Mouse (Mus musculus) forebrain, embryonic 12.5 days (tissue): ENCODE measurements around the gene Zfp771. TPM values are rescaled to one million over a fixed set of nuclear protein-coding genes. Genes with fewer than 3 reads are reported as not detected.

Experiments
- ATAC-seq: fragments of 200-750 bp; cut with Nextera tagmentation; 2 replicates; pipeline ENCODE4 v1.8.0; 2017; ENCODE audit warnings: moderate TSS enrichment; ENCODE audit not compliant: low FRiP score
- H3K27ac ChIP-seq: fragments of 300-500 bp; sonication (generic); 2 replicates; pipeline ENCODE4 v1.5.1; 2016; ENCODE audit warnings: mild to moderate bottlenecking
- H3K27me3 ChIP-seq: fragments of 300-500 bp; sonication (generic); 2 replicates; pipeline ENCODE4 v1.6.1; 2016; ENCODE audit warnings: mild to moderate bottlenecking
- H3K36me3 ChIP-seq: fragments of 300-500 bp; sonication (generic); replicated peaks from 2 replicates; pipeline ENCODE4 v1.6.1; 2016; ENCODE audit warnings: mild to moderate bottlenecking
- H3K4me1 ChIP-seq: fragments of 300-500 bp; sonication (generic); 2 replicates; pipeline ENCODE4 v1.6.1; 2016
- H3K4me2 ChIP-seq: fragments of 300-500 bp; sonication (generic); 2 replicates; pipeline ENCODE4 v1.6.1; 2016; ENCODE audit warnings: mild to moderate bottlenecking, moderate library complexity
- H3K4me3 ChIP-seq: fragments of 300-500 bp; sonication (generic); replicated peaks from 2 replicates; pipeline ENCODE4 v1.5.1; 2016; ENCODE audit warnings: mild to moderate bottlenecking
- H3K9ac ChIP-seq: fragments of 300-500 bp; sonication (generic); 2 replicates; pipeline ENCODE4 v1.6.1; 2016; ENCODE audit warnings: mild to moderate bottlenecking
- H3K9me3 ChIP-seq: fragments of 300-500 bp; sonication (generic); 2 replicates; pipeline ENCODE4 v1.6.1; 2016
- WGBS: fragments of 180-500 bp; shearing (Covaris S2); methylation state at CpG from one replicate; pipeline ENCODE4 v1.1.7; 2016; 5-methylcytosine and 5-hydroxymethylcytosine counted together
- polyA plus RNA-seq: library from polyadenylated mRNA; unstranded; fragments of >200 nt; fragmentation: Nextera tagmentation; extraction: Ambion mirVana; gene quantifications from 2 replicates; pipeline ENCODE4 v1.2.1, GENCODE M21; 2016

The Zfp771 gene
- polyA plus RNA-seq, 1 experiment from 2014 or later: 60.3 TPM

GRCm38 (mm10) chr7:127211014-127211745 is 32.9 kb upstream of the Zfp771 start:
- H3K27me3 ChIP-seq: peaks cover 28% of the 10 kb centered on the region
- 78% methylated on average over 5 of the region's 5 CpGs for WGBS
- H3K9ac ChIP-seq: 0 out of 2 replicates have a peak overlapping the region, but pooled peaks have one; percentile 12
- H3K4me1 ChIP-seq: peaks cover 29% of the 10 kb centered on the region
- no peaks in the 10 kb centered on the region for H3K9me3 ChIP-seq
- H3K27ac ChIP-seq: no peak overlapping the region
- ATAC-seq: no peak
- no peak overlapping the region for H3K4me2 ChIP-seq
- no peaks in the 10 kb centered on the region for H3K36me3 ChIP-seq
- no peak overlapping the region for H3K4me3 ChIP-seq

DNA sequence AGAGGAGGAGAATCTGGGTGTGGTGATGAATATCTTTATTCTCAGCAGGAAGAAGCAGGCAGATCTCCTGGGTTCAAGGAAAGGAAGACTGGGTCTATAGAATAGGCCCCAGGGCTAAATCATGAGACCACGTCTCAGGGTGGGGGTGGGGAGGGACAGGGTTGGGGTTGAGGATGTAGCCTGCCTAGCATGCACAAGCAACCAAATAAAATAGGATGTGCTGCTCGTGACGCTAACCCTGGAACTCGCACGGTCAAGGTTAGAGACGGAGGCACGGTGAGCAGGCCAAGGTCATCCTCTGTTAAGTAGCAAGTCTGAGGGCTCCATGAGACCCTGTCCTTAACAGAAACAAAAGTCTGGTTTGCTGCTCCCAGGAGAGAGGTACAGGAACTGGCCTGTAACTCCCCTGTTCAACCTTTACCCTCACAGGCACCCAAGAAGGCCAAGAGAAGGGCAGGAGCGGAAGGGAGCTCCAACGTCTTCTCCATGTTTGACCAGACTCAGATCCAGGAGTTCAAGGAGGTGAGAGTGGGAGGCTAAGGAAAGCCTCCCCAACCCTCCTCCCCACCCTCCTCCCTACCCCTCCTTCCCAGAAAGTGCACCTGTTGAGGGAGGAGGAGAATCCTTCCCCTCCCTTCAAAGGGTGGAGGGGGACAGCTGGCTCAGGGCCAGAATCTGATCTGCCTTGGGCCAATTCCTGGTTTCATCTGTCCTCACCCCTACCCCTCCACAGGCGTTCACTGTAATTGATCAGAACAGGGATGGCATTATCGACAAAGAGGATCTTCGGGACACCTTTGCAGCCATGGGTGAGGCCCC is 31.4 kb upstream of the Zfp771 start:
- Histone ChIP-seq H3K9ac (no peak overlapping the region), H3K4me3 (no peak overlapping the region), H3K4me2 (no peak overlapping the region), H3K36me3 (no peaks in the 10 kb centered on the region), H3K4me1 (peaks cover 14% of the 10 kb centered on the region), H3K27me3 (peaks cover 28% of the 10 kb centered on the region), H3K9me3 (no peaks in the 10 kb centered on the region), H3K27ac (no peak overlapping the region)
- 86% methylated on average over 12 of the region's 12 CpGs for WGBS
- ATAC-seq: no peak

DNA sequence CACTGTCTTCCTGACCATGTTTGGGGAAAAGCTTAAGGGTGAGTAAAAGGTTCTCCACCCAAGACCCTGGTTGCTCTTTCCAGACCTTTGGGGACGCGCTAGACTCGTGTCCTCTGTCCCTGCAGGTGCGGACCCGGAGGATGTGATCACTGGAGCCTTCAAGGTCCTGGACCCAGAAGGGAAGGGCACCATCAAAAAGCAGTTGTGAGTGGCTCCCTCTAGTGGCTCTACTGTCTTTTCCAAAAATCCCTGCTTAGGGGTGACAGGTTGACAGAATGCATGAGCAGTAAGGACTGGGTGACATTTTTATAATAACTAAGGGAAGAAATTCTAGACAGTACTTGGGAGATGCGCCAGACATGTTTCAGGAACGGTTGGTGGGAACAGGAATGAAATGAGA is 30.6 kb upstream of the Zfp771 start:
- no peak for ATAC-seq
- H3K27ac ChIP-seq: no peak overlapping the region
- H3K9me3 ChIP-seq: no peaks in the 10 kb centered on the region
- H3K4me3 ChIP-seq: no peak overlapping the region
- no peak overlapping the region for H3K4me2 ChIP-seq
- no peak overlapping the region for H3K9ac ChIP-seq
- peaks cover 28% of the 10 kb centered on the region for H3K27me3 ChIP-seq
- peaks cover 12% of the 10 kb centered on the region for H3K4me1 ChIP-seq
- WGBS: 46% methylated on average over 7 of the region's 7 CpGs
- H3K36me3 ChIP-seq: no peaks in the 10 kb centered on the region

DNA sequence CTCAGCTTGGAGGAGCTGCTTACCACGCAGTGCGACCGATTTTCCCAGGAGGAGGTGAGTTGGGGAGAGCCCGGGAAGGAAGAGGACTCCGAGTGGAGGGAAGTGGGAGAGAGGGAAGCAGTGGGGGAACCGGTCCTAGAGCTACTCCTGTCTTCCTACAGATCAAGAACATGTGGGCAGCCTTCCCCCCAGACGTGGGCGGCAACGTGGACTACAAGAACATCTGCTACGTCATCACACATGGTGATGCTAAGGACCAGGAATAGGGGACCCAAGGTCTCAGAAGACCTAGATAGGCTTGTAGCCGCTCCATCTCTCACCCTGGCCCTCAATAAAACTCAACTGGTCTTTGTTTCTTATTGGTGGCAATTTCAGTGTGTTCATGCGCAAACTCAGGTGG is 30.1 kb upstream of the Zfp771 start:
- 44% methylated on average over 12 of the region's 12 CpGs for WGBS
- Histone ChIP-seq H3K27me3 (peaks cover 28% of the 10 kb centered on the region), H3K4me3 (no peak overlapping the region), H3K9me3 (no peaks in the 10 kb centered on the region), H3K9ac (no peak overlapping the region), H3K4me1 (peaks cover 12% of the 10 kb centered on the region), H3K27ac (no peak overlapping the region), H3K36me3 (no peaks in the 10 kb centered on the region), H3K4me2 (no peak overlapping the region)
- ATAC-seq: no peak

- 37% methylated on average over 21 of the region's 21 CpGs for whole genome bisulfite sequencing
- peaks cover 28% of the 10 kb centered on the region for H3K27me3 ChIP-seq
- H3K36me3 ChIP-seq: no peaks in the 10 kb centered on the region
- no peaks in the 10 kb centered on the region for H3K9me3 ChIP-seq
- H3K9ac ChIP-seq: no peak overlapping the region
- no peak overlapping the region for H3K27ac ChIP-seq
- ATAC-seq: no peak
- H3K4me2 ChIP-seq: no peak overlapping the region
- peaks cover 9% of the 10 kb centered on the region for H3K4me1 ChIP-seq
- H3K4me3 ChIP-seq: no peak overlapping the region
Measured at GRCm38 (mm10) chr7:127214521-127214920, 29.6 kb upstream of the Zfp771 start.

DNA sequence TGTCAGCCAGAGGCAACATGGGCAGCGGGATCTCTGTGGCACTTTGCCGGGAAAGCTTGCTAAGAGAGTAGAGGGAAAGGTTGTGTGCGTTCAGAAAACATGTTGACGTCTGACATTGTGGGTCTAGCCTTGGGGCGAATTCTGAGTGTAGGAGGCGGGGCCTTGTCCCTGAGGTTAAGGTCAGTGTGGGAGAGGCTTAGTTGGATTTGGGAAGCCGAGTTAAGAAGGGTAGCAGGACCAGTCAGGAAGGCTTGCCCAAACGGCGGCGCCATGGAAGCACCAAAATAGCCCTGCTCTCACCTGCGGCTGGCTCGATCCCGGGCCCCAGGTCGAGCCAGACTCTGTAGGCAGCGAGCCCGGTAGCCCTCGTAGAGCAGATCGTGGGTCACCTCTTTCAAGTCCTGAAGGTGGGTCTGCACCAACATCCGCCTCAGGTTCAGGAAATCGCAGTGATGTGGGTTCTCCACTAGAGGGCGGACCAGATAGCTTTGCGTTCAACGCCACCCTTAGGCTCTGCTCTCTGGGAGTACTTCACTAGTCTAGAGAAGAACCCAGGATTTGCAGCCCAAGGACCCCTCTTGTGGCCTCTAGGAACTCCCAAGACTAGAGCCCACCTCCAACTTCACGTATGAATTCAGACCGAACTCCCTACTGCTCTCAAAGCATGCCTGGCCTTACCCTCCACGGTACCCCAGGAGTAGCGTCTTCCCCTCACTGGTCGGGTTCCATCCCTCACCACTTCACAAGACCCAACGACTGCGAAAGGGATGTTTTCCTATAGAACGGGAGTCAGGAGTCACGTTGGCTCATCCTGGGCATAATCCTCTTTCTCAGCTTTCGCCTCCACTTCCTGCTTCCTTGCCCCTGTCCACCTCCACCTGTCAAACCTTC is 28.8 kb upstream of the Zfp771 start:
- H3K27me3 ChIP-seq: peaks cover 28% of the 10 kb centered on the region
- peak overlapping the region; percentile 42 for H3K4me2 ChIP-seq
- no peak overlapping the region for H3K9ac ChIP-seq
- peaks cover 7% of the 10 kb centered on the region; the same call in 1 of the 2 replicates for H3K4me1 ChIP-seq
- H3K27ac ChIP-seq: no peak overlapping the region
- no peaks in the 10 kb centered on the region for H3K9me3 ChIP-seq
- WGBS: 23% methylated on average over 33 of the region's 33 CpGs
- 0 out of 2 replicates have a peak, but pooled peaks have one; percentile 9 for ATAC-seq
- H3K4me3 ChIP-seq: no peak overlapping the region
- H3K36me3 ChIP-seq: no peaks in the 10 kb centered on the region

DNA sequence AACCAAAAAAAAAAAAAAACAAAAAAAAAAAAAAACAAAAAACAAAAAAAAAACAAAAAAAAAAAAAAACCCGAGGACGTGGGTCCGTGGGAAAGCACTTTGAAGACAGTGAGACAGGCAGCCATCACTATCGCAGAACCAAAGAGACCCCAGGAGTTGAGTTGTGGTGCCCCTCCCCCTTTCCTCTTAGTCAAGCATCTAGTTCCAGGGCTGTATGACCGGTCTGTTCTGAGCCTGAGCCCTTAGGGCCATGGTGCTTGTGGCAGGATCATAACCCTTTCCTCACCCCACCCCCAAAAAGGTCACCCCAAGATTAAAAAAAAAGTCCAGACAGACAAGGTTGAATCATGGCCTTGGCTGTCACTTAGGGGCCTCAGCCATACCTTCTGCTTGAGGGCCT is 27.8 kb upstream of the Zfp771 start:
- Histone ChIP-seq H3K4me2 (no peak overlapping the region), H3K4me1 (peaks cover 7% of the 10 kb centered on the region; the same call in 1 of the 2 replicates), H3K27me3 (peaks cover 28% of the 10 kb centered on the region), H3K36me3 (no peaks in the 10 kb centered on the region), H3K4me3 (no peak overlapping the region), H3K27ac (no peak overlapping the region), H3K9ac (no peak overlapping the region), H3K9me3 (no peaks in the 10 kb centered on the region)
- no peak for ATAC-seq
- WGBS: 94% methylated on average over 5 of the region's 5 CpGs

- Histone ChIP-seq H3K4me1 (peaks cover 7% of the 10 kb centered on the region; the same call in 1 of the 2 replicates), H3K4me3 (no peak overlapping the region), H3K4me2 (no peak overlapping the region), H3K27ac (no peak overlapping the region), H3K9me3 (no peaks in the 10 kb centered on the region), H3K9ac (no peak overlapping the region), H3K27me3 (peaks cover 28% of the 10 kb centered on the region), H3K36me3 (peaks cover 4% of the 10 kb centered on the region; the same call in 1 of the 2 replicates)
- no peak for ATAC-seq
- WGBS: 94% methylated on average over 6 of the region's 6 CpGs
Measured at GRCm38 (mm10) chr7:127217475-127217874, 26.6 kb upstream of the Zfp771 start.

DNA sequence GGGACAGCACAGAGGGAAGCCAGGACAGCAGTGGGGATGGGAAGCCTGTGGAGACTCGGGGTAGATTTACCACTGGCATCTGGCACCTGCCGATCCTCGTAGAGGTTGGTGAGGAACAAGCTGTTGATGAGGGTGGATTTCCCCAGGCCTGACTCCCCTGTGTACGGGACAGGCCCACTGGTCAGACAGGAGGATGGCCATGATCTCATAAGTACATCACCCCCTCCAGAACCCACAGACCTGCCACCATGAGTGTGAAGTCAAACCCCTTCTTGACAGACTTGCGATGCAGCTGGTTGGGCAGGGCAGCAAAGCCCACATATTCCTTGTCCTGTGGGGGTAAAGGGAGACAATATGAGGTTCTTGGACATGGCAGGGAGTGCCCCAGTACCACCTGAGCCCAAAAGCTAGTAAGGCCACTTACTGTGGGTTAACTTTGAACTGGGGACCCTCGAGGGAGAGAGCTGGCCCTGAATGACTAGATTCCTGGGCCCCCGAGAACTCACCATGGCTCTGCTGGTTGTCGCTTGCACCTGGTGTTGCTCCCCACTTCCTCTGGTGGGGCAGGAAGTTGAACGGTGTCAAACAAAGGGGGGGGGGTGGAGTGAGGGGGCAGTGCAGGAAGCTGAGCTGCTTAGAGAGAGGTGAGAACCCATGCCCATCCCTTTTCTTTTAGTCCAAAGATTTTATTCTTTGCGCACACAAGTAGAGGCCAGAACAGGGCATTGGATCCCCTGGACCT is 26.0 kb upstream of the Zfp771 start:
- 90% methylated on average over 10 of the region's 10 CpGs for WGBS
- no peak overlapping the region for H3K27ac ChIP-seq

DNA sequence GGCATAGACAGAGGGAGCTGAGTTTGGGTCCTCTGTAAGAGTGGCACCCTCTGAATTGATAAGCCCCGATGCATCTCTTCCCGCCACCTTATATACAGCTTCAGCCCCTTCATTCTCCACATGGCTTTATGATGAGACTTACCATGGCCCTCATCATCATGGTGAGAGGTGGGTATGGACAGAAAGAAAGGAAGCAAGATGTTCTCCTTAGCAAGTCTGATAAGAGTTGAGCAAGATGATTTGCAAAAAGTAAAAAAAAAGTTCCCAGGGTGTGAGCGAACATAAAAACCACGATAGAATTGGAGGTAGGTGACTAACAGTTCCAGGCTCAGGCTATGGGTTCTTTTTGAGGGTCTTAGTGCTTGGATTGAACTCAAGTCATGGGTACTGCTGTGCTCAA is 25.4 kb upstream of the Zfp771 start:
- Histone ChIP-seq H3K27ac (no peak overlapping the region), H3K9ac (no peak overlapping the region), H3K4me2 (no peak overlapping the region), H3K27me3 (peaks cover 19% of the 10 kb centered on the region), H3K4me3 (no peak overlapping the region), H3K4me1 (peaks cover 7% of the 10 kb centered on the region; the same call in 1 of the 2 replicates), H3K9me3 (no peaks in the 10 kb centered on the region), H3K36me3 (peaks cover 8% of the 10 kb centered on the region; the same call in 1 of the 2 replicates)
- no peak for ATAC-seq
- WGBS: 93% methylated on average over 4 of the region's 4 CpGs

More for the DNA sequence above, 26.0 kb upstream of the Zfp771 start:
- H3K36me3 ChIP-seq: peaks cover 8% of the 10 kb centered on the region; the same call in 1 of the 2 replicates
- H3K4me1 ChIP-seq: peaks cover 7% of the 10 kb centered on the region; the same call in 1 of the 2 replicates
- no peak overlapping the region for H3K4me2 ChIP-seq
- no peak for ATAC-seq
- H3K27me3 ChIP-seq: peaks cover 23% of the 10 kb centered on the region
- H3K9me3 ChIP-seq: no peaks in the 10 kb centered on the region
- no peak overlapping the region for H3K4me3 ChIP-seq
- H3K9ac ChIP-seq: no peak overlapping the region

- Histone ChIP-seq H3K27me3 (0 out of 2 replicates have a peak, but pooled peaks cover 1% of the 10 kb centered on the region), H3K9ac (no peak overlapping the region), H3K36me3 (peaks cover 8% of the 10 kb centered on the region; the same call in 1 of the 2 replicates), H3K27ac (no peak overlapping the region), H3K4me2 (no peak overlapping the region), H3K9me3 (no peaks in the 10 kb centered on the region), H3K4me3 (no peak overlapping the region), H3K4me1 (no peaks in the 10 kb centered on the region)
- WGBS: 84% methylated on average over 6 of the region's 6 CpGs
- ATAC-seq: no peak
Measured at GRCm38 (mm10) chr7:127220440-127220839, 23.6 kb upstream of the Zfp771 start.
